Mouse (Mus musculus): ENCODE data around the gene Rec8.
A peak's percentile ranks its signal among the peaks of the same experiment; 100 is the strongest.

The Rec8 gene

DNA sequence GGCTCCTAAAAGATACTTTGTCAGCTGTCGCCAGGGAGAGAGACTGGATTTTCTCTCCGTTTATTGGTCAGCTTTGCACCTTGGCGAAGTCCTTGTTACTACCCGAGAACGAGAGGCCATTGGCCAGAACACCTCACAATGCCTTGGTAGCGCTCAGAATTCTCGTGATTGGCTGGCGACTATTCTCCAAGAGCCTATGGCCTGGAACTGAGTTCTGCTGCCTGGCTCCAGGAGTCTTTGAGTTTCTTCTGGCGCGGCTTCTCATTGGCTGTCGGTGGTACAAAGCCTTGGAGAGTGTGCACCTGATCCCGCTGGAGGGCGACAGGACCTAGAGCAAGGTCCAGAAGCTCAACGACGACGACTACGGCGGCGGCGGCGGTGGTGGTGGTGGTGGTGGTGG is at the start of gene Rec8:
Gene Rec8, plus strand, starts transcription at position 216 of the 400 bp plus-strand sequence.
- no peak for DNase-seq (ENCODE audit: low spot score in 2 of 2)

GRCm38 (mm10) chr14:55570588-55570987 is 47.2 kb upstream of the Rec8 start:
- DNase-seq (ENCODE audit: low spot score in 2 of 2), result no peak

GRCm38 (mm10) chr14:55571760-55572159 is 46.1 kb upstream of the Rec8 start:
- DNase-seq (ENCODE audit: low spot score in 2 of 2), result no peak

DNA sequence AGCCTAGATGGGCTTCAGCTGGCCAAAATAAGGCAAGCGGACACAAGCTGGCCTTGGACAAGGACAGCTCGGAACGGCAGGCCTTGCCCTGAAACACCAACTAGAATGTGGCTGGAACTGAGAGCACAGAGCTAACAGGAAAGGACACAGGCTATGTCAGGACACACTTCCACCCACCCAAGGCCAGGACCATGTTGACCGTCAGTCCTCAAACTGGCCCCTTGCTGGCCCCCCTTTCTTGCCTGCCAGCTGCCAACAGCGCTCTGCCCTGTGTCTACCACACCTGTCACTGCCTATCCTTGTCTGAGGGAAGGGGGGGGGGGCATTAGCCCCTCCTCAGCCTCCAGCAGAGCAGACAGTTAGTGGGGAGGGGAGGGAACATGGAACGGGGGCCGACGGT is 42.5 kb upstream of the Rec8 start, which contains the start of gene Fitm1:
Gene Fitm1, plus strand, starts transcription at position 316 of the 400 bp plus-strand sequence.
- no peak for DNase-seq (ENCODE audit: low spot score in 2 of 2)

GRCm38 (mm10) chr14:55575711-55576110 is 42.1 kb upstream of the Rec8 start:
- no peak for DNase-seq (ENCODE audit: low spot score in 2 of 2)

DNA sequence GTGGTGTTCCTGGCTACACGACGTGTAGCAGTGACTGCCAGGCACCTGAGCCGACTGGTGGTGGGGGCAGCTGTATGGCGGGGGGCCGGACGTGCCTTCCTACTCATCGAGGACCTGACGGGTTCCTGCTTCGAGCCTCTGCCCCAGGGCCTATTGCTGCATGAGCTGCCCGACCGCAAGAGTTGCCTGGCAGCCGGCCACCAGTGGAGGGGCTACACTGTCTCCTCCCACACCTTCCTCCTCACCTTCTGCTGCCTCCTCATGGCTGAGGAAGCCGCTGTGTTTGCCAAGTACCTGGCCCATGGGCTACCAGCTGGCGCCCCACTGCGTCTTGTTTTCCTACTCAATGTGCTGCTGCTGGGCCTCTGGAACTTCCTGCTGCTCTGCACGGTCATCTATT is 41.5 kb upstream of the Rec8 start:
- no peak for DNase-seq (ENCODE audit: low spot score in 2 of 2)

GRCm38 (mm10) chr14:55577871-55578667 is 39.8 kb upstream of the Rec8 start, which contains the start of gene Psme1:
TSS of gene Psme1 (plus strand) at chr14:55578123.
- DNase-seq (ENCODE audit: low spot score in 2 of 2), result peak; percentile 54 to 68

DNA sequence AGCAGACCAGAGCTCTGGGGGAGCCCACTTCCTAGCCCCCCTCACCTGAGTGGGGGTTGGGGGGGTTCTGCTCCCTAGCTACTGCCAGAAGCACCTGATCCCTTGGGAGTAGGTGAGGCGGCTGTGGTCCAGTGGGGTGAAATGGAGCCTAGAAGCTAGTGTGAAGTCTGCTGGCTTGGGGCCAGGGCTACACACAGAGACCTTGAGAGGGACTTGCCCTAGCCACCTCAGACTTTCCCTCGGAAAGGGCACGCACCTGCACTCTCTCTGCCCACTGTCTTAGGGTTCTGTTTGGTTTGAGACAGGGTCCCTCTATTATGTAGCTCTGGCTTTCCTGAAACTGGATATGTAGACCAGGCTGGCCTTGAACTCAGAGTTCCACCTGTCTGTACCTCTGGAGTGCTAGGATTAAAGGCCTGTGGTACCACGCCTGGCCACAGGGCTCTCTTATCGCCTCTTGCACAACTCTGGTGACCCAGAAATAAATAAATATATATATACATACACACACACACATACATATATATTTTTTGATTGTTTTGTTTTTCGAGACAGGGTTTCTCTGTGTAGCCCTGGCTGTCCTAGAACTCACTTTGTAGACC is 39.1 kb upstream of the Rec8 start:
- no peak for DNase-seq (ENCODE audit: low spot score in 2 of 2)

GRCm38 (mm10) chr14:55579511-55580496 is 38.0 kb upstream of the Rec8 start:
- no peak for DNase-seq (ENCODE audit: low spot score in 2 of 2)

GRCm38 (mm10) chr14:55580731-55581130 is 37.1 kb upstream of the Rec8 start:
- no peak for DNase-seq (ENCODE audit: low spot score in 2 of 2)

GRCm38 (mm10) chr14:55581981-55582681 is 35.7 kb upstream of the Rec8 start:
- DNase-seq (ENCODE audit: low spot score in 2 of 2), result no peak

DNA sequence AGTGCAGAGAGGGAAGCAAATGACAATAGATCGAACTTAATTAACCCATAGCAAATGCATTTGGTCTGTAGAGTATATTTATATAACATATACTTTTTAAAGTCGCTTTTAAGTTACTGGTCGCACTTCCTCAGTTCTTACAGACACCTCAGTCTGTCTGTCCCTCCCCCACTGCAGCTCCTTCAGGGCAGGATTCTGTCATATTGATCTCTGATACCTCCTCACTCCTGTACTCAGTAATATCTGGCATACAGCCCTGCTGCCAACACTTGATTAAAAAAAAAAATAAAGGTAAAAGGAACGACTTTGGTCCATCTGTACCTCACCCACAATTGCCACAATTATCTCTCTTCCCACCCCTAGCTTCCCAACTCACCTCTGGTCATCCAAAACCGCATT is 33.5 kb upstream of the Rec8 start:
- DNase-seq (ENCODE audit: low spot score in 2 of 2), result no peak

- peak in 1 of 2 experiments; percentile 48 for DNase-seq (ENCODE audit: low spot score in 2 of 2)
These were observed 32.9 kb upstream of the Rec8 start, which contains the start of gene Emc9 for GRCm38 (mm10) chr14:55584702-55585565. TSS of gene Emc9 (minus strand) at chr14:55585302.

DNA sequence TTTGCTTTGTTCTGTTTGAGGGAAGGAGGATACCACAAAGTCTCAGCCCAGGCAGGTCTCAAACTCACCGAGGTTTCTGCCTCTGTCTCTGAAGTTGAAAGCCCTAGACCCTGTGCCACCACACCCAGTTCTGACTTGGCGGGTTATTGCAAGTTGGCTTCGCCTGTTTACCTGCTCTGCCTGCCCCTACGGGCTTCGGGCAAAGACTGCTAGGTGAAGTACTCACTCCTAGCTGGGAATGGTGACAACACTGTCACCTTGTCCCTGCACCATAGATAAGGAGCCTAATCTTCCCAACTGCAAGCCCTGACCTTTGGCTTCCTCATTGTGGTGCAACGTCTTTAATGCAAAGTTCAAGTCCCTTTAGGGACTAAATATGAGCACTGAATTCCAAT is 32.3 kb upstream of the Rec8 start:
- DNase-seq (ENCODE audit: low spot score in 2 of 2), result no peak

DNA sequence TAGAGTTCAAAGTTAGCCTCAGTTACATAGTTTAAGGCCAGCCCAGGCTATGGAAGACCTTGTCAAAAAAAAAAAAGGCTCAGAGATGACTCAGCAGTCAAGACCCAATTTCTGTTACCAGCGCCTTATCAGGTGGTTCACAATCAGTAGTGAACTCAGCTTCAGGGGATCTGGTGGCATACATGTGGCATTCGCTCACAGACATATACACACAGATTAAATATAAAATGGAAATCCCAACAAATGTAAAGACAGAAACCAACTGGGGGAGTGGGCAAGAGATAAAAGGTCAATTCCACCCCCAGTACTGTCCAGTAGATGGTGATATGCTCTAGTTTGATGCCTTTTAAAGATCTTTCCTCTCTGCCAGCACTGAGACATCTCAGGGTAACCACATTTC is 31.7 kb upstream of the Rec8 start:
- DNase-seq (ENCODE audit: low spot score in 2 of 2), result no peak

DNA sequence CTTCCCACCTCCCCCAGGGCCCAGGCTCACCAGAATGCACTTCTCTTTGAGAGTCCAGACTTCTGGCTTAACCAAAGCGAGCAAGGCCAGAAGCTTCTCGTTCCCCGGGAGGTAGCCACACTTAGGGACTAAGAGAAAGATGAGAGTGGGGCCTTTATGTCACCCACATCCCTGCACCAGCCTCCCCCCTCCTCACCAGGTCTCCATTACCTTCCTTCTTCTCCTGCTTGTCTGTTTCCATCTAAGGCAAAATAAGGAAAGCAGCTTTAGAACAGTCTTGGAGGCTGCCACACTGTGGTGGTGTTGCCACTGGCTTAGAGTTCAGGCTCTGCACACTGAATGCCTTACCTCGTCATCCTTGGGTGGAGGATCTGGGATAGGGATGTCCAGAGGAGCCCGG is 28.6 kb upstream of the Rec8 start:
- DNase-seq (ENCODE audit: low spot score in 2 of 2), result no peak

DNA sequence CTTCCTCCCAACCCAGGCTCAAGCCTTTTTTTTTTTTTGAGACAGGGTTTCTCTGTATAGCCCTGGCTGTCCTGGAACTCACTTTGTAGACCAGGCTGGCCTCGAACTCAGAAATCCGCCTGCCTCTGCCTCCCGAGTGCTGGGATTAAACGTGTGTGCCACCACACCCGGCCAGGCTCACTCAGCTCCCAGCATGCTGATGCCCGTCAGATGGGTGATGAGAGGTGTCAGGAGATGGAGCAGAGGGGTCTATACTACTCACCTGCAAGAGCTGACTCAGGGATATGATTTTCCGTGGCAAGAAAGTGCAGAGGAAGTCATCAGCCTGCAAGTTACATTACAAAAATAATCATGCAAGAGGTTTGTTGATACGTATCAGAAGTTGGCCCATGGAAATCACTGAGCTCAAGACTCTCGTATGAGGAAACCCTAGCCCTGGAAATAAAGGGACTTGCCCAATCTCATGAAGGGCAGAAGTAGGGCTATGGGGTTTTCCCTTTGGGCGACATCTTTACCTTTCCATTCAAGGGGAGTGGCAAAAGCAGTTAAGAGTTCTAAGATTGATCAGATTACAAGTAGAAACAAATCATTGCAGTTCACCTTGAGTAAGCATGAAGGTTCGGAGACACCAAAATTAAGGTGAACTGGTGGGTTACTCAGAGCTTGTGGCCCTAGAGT is 27.9 kb upstream of the Rec8 start:
- DNase-seq (ENCODE audit: low spot score in 2 of 2), result no peak

- peak; percentile 85 to 92 for DNase-seq (ENCODE audit: low spot score in 2 of 2)
These were observed 27.0 kb upstream of the Rec8 start, which contains the start of gene Psme2 for GRCm38 (mm10) chr14:55590748-55591330. TSS of gene Psme2 (minus strand) at chr14:55591113.

DNA sequence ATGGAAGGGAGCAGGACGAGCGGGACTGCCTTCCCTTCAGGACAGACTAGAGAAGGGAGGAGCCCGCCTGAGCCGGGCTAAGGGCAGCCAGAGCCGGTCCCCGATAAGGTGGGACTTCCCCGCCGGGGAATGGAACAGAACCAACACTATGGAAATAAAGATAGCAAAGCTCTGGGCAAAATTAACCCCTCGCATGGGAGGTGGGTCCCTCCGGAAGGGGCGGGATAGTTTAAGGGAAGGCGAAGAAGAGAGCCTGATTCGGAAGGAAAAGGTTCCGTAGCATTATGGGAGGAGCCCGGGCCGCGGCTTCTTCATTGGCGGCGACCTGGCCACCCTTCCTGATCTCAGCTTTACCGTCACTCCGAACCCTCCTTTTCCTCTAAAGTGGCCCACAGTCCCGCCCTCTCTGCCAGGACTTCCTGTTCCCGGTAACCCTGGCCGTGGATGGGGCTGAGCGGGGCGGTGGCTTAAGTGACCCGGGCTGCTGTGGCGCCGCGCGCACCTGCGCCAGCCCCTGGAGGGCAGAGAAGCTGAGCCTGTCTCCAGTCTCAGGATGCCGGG is 26.4 kb upstream of the Rec8 start, which contains the start of gene Rnf31:
Gene Rnf31, plus strand, starts transcription at position 378 of the 561 bp plus-strand sequence.
- DNase-seq (ENCODE audit: low spot score in 2 of 2), result peak; percentile 91 to 92
